Mouse (Mus musculus): ENCODE data around the gene Tiparp.

GRCm38 (mm10) chr3:65480676-65481075 lies 47.5 kb upstream of the Tiparp start:
- TF ChIP-seq ELF1 (IDR thresholded peaks at IDR 0.05; ENCODE audit: low read depth, low read length) = no peak
- no peak for TF ChIP-seq CTCF (conservative IDR thresholded peaks at IDR 0.05 in 1 of 2, IDR thresholded peaks at IDR 0.05 in 1 of 2; ENCODE audit: low read depth in 2 of 2, low read length in 2 of 2)
- TF ChIP-seq MEF2A (IDR thresholded peaks at IDR 0.05; ENCODE audit: borderline replicate concordance, low read depth, low read length) = no peak
- no peak for TF ChIP-seq CHD2 (IDR thresholded peaks at IDR 0.05; ENCODE audit: low read length)
- TF ChIP-seq EP300 (IDR thresholded peaks at IDR 0.05; ENCODE audit: low read length) = no peak
- TF ChIP-seq TCF12 (IDR thresholded peaks at IDR 0.05; ENCODE audit: low read depth, low read length) = no peak
- no peak for TF ChIP-seq POLR2A (IDR thresholded peaks at IDR 0.05; ENCODE audit: low read depth, low read length)
- TF ChIP-seq IRF4 (IDR thresholded peaks at IDR 0.05; ENCODE audit: low read depth, low read length) = no peak

Data from CH12.LX (cell line).